Comparison of ENCODE assay signal across 13 mouse cellular contexts in the genomic region with DNA sequence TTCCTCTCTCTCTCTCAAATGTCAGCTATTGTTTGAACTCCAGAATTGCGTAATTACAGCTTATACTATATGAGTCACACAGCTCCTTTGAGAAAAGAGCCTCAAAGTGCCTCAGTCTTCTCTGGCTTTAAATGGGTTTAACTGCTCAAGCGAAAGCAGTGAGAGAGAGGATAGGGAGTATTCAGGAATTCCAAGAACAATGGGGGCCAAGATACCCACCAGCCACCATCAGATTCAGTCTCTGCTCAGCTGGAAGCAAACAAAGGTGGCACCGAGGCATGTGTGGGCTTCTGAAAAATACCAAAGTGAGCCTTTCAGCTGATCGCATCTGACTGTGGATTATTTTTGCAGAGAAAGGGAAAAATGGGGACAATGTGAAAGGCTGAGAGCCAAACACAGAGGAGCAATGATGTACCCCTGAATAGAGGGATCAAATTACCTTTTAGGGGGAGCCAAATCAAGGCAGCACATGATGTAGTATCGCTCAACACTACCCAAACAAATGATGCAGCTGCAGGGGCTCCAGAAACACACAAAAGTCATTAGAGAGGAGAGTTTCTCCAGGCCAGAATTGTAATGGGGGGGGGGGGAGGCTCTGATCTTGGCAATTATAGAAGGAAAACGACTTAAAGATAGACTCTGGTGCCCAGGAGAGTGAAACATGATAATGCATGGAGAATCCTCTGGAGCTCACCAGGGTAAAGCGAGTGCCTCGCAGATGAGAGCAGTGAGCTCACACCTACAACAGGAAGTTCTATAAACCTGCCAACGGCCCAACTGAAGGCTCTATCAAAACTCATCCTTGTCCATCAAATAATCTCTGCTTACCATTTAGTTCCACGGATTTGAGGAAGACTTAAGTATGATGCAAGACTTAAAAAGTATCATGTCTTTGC.
DNase-seq lines count a peak whose midpoint lies in the region; ATAC-seq and TF ChIP-seq lines count a peak whose summit lies in the region.
"Had no signal": no experiment of that assay in that cellular context is flagged by ENCODE, and none has a peak within 500 bp of the region (broad histone marks: within the 10 kb centered on the region; RNA-seq: fewer than 3 reads in every experiment).

No protein-coding gene starts in this region.

- 48% methylated on average over 10 of the region's 10 CpGs for WGBS in hindbrain, embryonic 11.5 days
- 49% methylated on average over 10 of the region's 10 CpGs for WGBS in hindbrain, postnatal 0 days
- 52% methylated on average over 10 of the region's 10 CpGs for WGBS in midbrain, embryonic 11.5 days
- 52% methylated on average over 10 of the region's 10 CpGs for WGBS in midbrain, embryonic 10.5 days

- no peak overlapping the region for H3K9ac ChIP-seq in hindbrain, embryonic 11.5 days (ENCODE audit: low read depth, low read length)
- H3K9ac ChIP-seq in hindbrain, postnatal 0 days (replicated peaks; ENCODE audit: low read length) = no peak overlapping the region
- H3K9ac ChIP-seq in midbrain, embryonic 11.5 days (ENCODE audit: low read length) = no peak overlapping the region
- H3K9ac ChIP-seq: lung, embryonic 15.5 days had no signal

- peak; percentile 4 for DNase-seq in hindbrain, embryonic 11.5 days (ENCODE audit: low spot score)
- no peak for DNase-seq in hindbrain, postnatal 0 days (ENCODE audit: low spot score)
- DNase-seq in midbrain, embryonic 11.5 days (ENCODE audit: low spot score, missing footprints) = peak; percentile 64
- DNase-seq in midbrain, embryonic 10.5 days (ENCODE audit: low spot score) = no peak
- DNase-seq in heart, postnatal 14 days = no peak
- no peak for DNase-seq in cerebellum, adult 8-10 months
- DNase-seq: adrenal gland, postnatal 36 days; cerebellum, adult 9-10 months; kidney, adult 18-20 months; thymus, postnatal 14 days had no signal

- H3K4me1 ChIP-seq in hindbrain, embryonic 11.5 days (replicated peaks; ENCODE audit: control insufficient read depth, insufficient read depth, low read length) = no peaks in the 10 kb centered on the region
- H3K4me1 ChIP-seq in hindbrain, postnatal 0 days (ENCODE audit: insufficient read depth, low read length) = no peaks in the 10 kb centered on the region
- no peaks in the 10 kb centered on the region for H3K4me1 ChIP-seq in midbrain, embryonic 11.5 days (ENCODE audit: control insufficient read depth, insufficient read depth, low read length)
- H3K4me1 ChIP-seq in midbrain, embryonic 10.5 days = peaks cover 12% of the 10 kb centered on the region
- H3K4me1 ChIP-seq in embryonic fibroblast, embryonic 13.5 days (ENCODE audit: control insufficient read depth, insufficient read depth, low read length) = peaks cover 3% of the 10 kb centered on the region; the same call in 1 of the 2 replicates

- H3K9me3 ChIP-seq in hindbrain, embryonic 11.5 days (ENCODE audit: control insufficient read depth, low read length) = no peaks in the 10 kb centered on the region
- no peaks in the 10 kb centered on the region for H3K9me3 ChIP-seq in hindbrain, postnatal 0 days (ENCODE audit: low read length)
- H3K9me3 ChIP-seq in midbrain, embryonic 11.5 days (ENCODE audit: control insufficient read depth, low read length) = no peaks in the 10 kb centered on the region
- H3K9me3 ChIP-seq in midbrain, embryonic 10.5 days (replicated peaks) = no peaks in the 10 kb centered on the region
- H3K9me3 ChIP-seq: lung, embryonic 15.5 days had no signal

- no peak overlapping the region for H3K27ac ChIP-seq in hindbrain, embryonic 11.5 days (ENCODE audit: low read depth, low read length)
- H3K27ac ChIP-seq in hindbrain, postnatal 0 days = no peak overlapping the region
- no peak overlapping the region for H3K27ac ChIP-seq in midbrain, embryonic 11.5 days (ENCODE audit: low read depth, low read length)
- H3K27ac ChIP-seq in midbrain, embryonic 10.5 days (replicated peaks) = no peak overlapping the region
- peak overlapping the region; percentile 56 for H3K27ac ChIP-seq in embryonic fibroblast, embryonic 13.5 days (ENCODE audit: insufficient read depth, low read length)
- H3K27ac ChIP-seq: lung, embryonic 15.5 days had no signal

- H3K27me3 ChIP-seq in hindbrain, embryonic 11.5 days (ENCODE audit: control insufficient read depth, insufficient read depth, low read length) = no peaks in the 10 kb centered on the region
- H3K27me3 ChIP-seq in hindbrain, postnatal 0 days (ENCODE audit: insufficient read depth, low read length) = no peaks in the 10 kb centered on the region
- H3K27me3 ChIP-seq in midbrain, embryonic 11.5 days (ENCODE audit: control insufficient read depth, insufficient read depth, low read length) = no peaks in the 10 kb centered on the region
- no peaks in the 10 kb centered on the region for H3K27me3 ChIP-seq in midbrain, embryonic 10.5 days (ENCODE audit: low read depth, poor library complexity, severe bottlenecking)
- no peaks in the 10 kb centered on the region for H3K27me3 ChIP-seq in myocyte (ENCODE audit: control insufficient read depth, insufficient read depth, insufficient read length)
- H3K27me3 ChIP-seq: lung, embryonic 15.5 days had no signal

- H3K4me2 ChIP-seq in hindbrain, embryonic 11.5 days (replicated peaks; ENCODE audit: low read depth, low read length) = no peak overlapping the region
- H3K4me2 ChIP-seq in hindbrain, postnatal 0 days (ENCODE audit: low read depth, low read length) = no peak overlapping the region
- no peak overlapping the region for H3K4me2 ChIP-seq in midbrain, embryonic 11.5 days
- peak overlapping the region; percentile 12 for H3K4me2 ChIP-seq in myocyte (ENCODE audit: low read depth)
- H3K4me2 ChIP-seq: lung, embryonic 15.5 days had no signal

- no peak overlapping the region for H3K4me3 ChIP-seq in hindbrain, embryonic 11.5 days (ENCODE audit: low read depth, low read length)
- no peak overlapping the region for H3K4me3 ChIP-seq in hindbrain, postnatal 0 days (ENCODE audit: low read length)
- no peak overlapping the region for H3K4me3 ChIP-seq in midbrain, embryonic 11.5 days (ENCODE audit: low read depth, low read length)
- no peak overlapping the region for H3K4me3 ChIP-seq in midbrain, embryonic 10.5 days
- no peak overlapping the region for H3K4me3 ChIP-seq in embryonic fibroblast, embryonic 13.5 days (ENCODE audit: insufficient read depth, low read length)
- no peak overlapping the region for H3K4me3 ChIP-seq in myocyte
- H3K4me3 ChIP-seq: lung, embryonic 15.5 days had no signal

- TF ChIP-seq POLR2A in embryonic fibroblast, embryonic 13.5 days (IDR thresholded peaks at IDR 0.05; ENCODE audit: low read depth, low read length) = no peak
- TF ChIP-seq POLR2A in myocyte (IDR thresholded peaks at IDR 0.05; ENCODE audit: insufficient read length, low read depth) = no peak

- intact Hi-C loops in heart, postnatal 14 days (cut with DNase I) = no loop called here

- H3K36me3 ChIP-seq in hindbrain, embryonic 11.5 days (ENCODE audit: control insufficient read depth, insufficient read depth, low read length) = no peaks in the 10 kb centered on the region
- H3K36me3 ChIP-seq in hindbrain, postnatal 0 days (ENCODE audit: insufficient read depth, low read length) = no peaks in the 10 kb centered on the region
- no peaks in the 10 kb centered on the region for H3K36me3 ChIP-seq in midbrain, embryonic 11.5 days (ENCODE audit: control insufficient read depth, insufficient read depth, low read length)
- H3K36me3 ChIP-seq in midbrain, embryonic 10.5 days = no peaks in the 10 kb centered on the region
- no peaks in the 10 kb centered on the region for H3K36me3 ChIP-seq in myocyte (ENCODE audit: control insufficient read depth, insufficient read depth)
- H3K36me3 ChIP-seq: lung, embryonic 15.5 days had no signal

- H3ac ChIP-seq in myocyte (ENCODE audit: control insufficient read depth, insufficient read length) = no peak overlapping the region

- no peak for ATAC-seq in hindbrain, embryonic 11.5 days (ENCODE audit: low FRiP score)
- ATAC-seq in hindbrain, postnatal 0 days = no peak
- 0 out of 2 replicates have a peak, but pooled peaks have one; percentile 35 for ATAC-seq in midbrain, embryonic 11.5 days (ENCODE audit: low FRiP score)

- no peak for TF ChIP-seq CTCF in hindbrain, postnatal 0 days (IDR thresholded peaks at IDR 0.05; ENCODE audit: low read depth)
- no peak for TF ChIP-seq CTCF in embryonic fibroblast, embryonic 13.5 days (IDR thresholded peaks at IDR 0.05; ENCODE audit: borderline replicate concordance, insufficient read depth, low read length)

- H3K79me2 ChIP-seq in myocyte (ENCODE audit: control insufficient read depth, insufficient read depth) = no peaks in the 10 kb centered on the region

TF ChIP-seq in myocyte, 11 proteins besides CTCF, POLR2A, EP300 and RAD21:
- TF ChIP-seq MAX (IDR thresholded peaks at IDR 0.05; ENCODE audit: low read depth) = no peak
- TF ChIP-seq CEBPB (IDR thresholded peaks at IDR 0.05; ENCODE audit: insufficient read depth, poor library complexity, severe bottlenecking) = peak; percentile 71

Comparison
In these comparisons a context has a peak if more than half of its experiments do, and no peak if none do; other contexts are left out.
1. DNase-seq: peak in hindbrain, embryonic 11.5 days (single experiment) and midbrain, embryonic 11.5 days (single experiment); none in hindbrain, postnatal 0 days (single experiment), midbrain, embryonic 10.5 days (single experiment), heart, postnatal 14 days (0 of 2) and cerebellum, adult 8-10 months (single experiment).